Mouse (Mus musculus): ENCODE results near the gene Casp9. TPM values are rescaled to one million over a fixed set of nuclear protein-coding genes. Genes with fewer than 3 reads are reported as not detected.

The Casp9 gene
- polyA plus RNA-seq, 1 experiment from 2014 or later: 21.8 TPM

DNA sequence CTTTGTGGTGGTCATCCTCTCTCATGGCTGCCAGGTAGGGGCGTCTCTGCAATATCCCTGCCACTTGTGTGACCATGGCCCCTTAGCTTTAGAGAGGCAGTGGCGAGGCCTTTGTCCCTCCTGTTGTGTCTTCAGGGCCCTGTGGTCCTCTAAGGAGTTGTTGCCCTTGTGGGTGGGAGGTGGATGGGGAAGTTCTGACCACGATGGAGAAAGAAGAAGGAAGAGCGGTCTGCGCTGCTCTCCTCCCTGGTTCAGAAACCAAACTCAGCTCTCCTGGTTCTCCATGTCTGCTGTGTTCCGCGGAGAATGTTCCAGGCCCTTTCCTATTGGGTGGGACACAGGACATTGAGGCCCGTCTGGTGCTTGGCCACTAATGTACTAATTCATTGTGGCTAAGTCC lies 12.5 kb downstream of the Casp9 start:
- Histone ChIP-seq H3K4me3 (replicated peaks) (no peak overlapping the region), H3K4me1 (replicated peaks) (no peaks in the 10 kb centered on the region), H3K4me2 (replicated peaks) (no peak overlapping the region), H3K27me3 (replicated peaks) (no peaks in the 10 kb centered on the region), H3K9me3 (no peaks in the 10 kb centered on the region), H3K9ac (no peak overlapping the region), H3K36me3 (peaks cover 39% of the 10 kb centered on the region), H3K27ac (no peak overlapping the region)
- WGBS: 88% methylated on average over 8 of the region's 8 CpGs
- ATAC-seq: no peak

DNA sequence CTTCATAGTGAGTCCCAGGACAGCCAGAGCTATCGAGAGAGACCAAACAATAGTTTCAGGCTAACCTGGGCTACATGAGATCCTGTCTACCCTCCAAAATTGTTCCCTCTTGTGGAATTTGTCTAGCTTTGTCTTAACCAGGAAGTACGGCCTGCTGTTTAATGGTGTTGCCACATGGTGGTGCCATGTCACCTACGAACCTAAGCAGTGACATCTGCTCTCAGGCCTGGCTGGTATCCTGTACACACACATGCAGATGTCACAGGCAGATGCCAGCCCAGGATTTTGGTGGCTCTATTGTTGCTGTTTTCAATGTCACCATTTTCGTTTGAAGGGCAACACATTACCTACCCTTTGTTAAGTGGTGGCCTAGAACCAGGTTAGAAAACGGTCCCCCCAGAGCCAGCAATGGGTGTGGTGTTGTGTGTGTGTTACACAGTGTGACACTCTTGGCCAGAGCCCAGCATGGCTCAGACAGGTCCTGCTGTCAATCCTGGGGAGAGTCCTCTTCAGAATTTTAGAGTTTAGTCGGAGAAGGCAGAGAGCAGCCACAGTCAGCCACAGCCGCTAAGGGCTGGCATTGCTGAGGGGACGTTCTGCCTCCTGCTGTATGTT lies 16.5 kb downstream of the Casp9 start:
- Histone ChIP-seq H3K9ac (no peak overlapping the region), H3K36me3 (peaks cover 62% of the 10 kb centered on the region), H3K4me2 (replicated peaks) (no peak overlapping the region), H3K4me3 (replicated peaks) (no peak overlapping the region), H3K27ac (no peak overlapping the region), H3K9me3 (no peaks in the 10 kb centered on the region), H3K4me1 (replicated peaks) (no peaks in the 10 kb centered on the region), H3K27me3 (replicated peaks) (no peaks in the 10 kb centered on the region)
- peak; percentile 53 for ATAC-seq
- 82% methylated on average over 8 of the region's 8 CpGs for WGBS

DNA sequence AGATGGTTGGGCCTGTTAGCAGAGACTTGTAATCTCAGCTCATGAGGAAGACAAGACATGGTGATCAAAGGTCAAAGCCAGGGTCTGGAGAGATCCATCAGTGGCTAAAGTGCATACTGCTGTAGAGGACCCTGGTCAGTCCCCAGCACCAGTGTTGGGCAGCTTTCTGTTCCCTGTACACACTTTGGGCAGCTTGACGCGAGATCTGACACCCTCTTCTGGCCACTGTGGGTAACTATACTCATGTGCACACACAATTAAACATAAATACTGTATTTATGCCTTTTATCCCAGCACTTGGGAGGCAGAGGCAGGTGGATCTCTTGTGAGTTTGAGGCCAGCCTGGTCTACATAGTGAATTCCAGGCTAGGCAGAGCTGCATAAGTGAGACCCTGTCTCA lies 17.6 kb downstream of the Casp9 start:
- H3K27me3 ChIP-seq (replicated peaks): no peaks in the 10 kb centered on the region
- peaks cover 59% of the 10 kb centered on the region for H3K36me3 ChIP-seq
- no peak overlapping the region for H3K27ac ChIP-seq
- no peak for ATAC-seq
- no peak overlapping the region for H3K9ac ChIP-seq
- no peaks in the 10 kb centered on the region for H3K9me3 ChIP-seq
- H3K4me2 ChIP-seq (replicated peaks): no peak overlapping the region
- H3K4me1 ChIP-seq (replicated peaks): no peaks in the 10 kb centered on the region
- WGBS: 94% methylated on average over 2 of the region's 2 CpGs
- no peak overlapping the region for H3K4me3 ChIP-seq (replicated peaks)

DNA sequence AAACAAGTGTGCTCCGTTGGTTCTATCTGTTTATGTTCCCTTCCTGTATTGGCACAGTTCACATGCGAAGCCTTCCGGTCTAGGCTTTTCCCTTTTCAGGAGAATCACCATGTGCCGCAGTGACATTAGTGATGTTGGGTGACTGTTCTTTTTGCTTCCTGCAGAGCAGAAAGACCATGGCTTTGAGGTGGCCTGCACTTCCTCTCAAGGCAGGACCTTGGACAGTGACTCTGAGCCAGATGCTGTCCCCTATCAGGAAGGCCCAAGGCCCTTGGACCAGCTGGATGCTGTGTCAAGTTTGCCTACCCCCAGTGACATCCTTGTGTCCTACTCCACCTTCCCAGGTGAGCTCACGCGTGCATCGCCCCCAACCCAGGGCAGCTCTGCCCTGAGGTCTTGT lies 18.0 kb downstream of the Casp9 start:
- Histone ChIP-seq H3K9ac (no peak overlapping the region), H3K27ac (no peak overlapping the region), H3K36me3 (peaks cover 59% of the 10 kb centered on the region), H3K27me3 (replicated peaks) (no peaks in the 10 kb centered on the region), H3K9me3 (no peaks in the 10 kb centered on the region), H3K4me3 (replicated peaks) (no peak overlapping the region), H3K4me1 (replicated peaks) (no peaks in the 10 kb centered on the region), H3K4me2 (replicated peaks) (no peak overlapping the region)
- ATAC-seq: no peak
- WGBS: 96% methylated on average over 7 of the region's 7 CpGs

DNA sequence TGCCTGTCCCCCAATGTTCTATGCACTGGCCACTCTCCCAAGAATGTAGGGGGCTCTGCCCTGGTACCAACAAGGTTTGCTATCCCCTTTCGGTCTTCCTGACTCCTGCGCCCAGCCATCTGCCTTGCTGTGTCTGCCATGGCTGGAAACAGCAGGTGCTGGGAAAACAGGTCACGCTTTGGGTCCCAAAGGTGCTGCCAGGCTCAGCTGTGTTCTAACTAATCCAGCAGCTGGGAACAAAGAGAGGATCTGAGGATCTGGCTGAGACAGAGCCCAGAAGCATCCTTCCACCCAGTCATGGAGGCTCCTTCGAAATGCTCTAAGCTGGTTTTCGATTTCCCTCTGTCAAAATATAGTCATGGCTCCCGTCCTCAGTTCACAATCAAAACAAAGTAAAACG lies 22.9 kb downstream of the Casp9 start:
- no peak for ATAC-seq
- WGBS: 89% methylated on average over 7 of the region's 7 CpGs
- no peaks in the 10 kb centered on the region for H3K27me3 ChIP-seq (replicated peaks)
- no peak overlapping the region for H3K4me2 ChIP-seq (replicated peaks)
- no peak overlapping the region for H3K9ac ChIP-seq
- H3K4me3 ChIP-seq (replicated peaks): no peak overlapping the region
- H3K9me3 ChIP-seq: no peaks in the 10 kb centered on the region
- H3K36me3 ChIP-seq: peaks cover 19% of the 10 kb centered on the region
- no peak overlapping the region for H3K27ac ChIP-seq
- H3K4me1 ChIP-seq (replicated peaks): 0 out of 2 replicates have a peak, but pooled peaks cover 4% of the 10 kb centered on the region

DNA sequence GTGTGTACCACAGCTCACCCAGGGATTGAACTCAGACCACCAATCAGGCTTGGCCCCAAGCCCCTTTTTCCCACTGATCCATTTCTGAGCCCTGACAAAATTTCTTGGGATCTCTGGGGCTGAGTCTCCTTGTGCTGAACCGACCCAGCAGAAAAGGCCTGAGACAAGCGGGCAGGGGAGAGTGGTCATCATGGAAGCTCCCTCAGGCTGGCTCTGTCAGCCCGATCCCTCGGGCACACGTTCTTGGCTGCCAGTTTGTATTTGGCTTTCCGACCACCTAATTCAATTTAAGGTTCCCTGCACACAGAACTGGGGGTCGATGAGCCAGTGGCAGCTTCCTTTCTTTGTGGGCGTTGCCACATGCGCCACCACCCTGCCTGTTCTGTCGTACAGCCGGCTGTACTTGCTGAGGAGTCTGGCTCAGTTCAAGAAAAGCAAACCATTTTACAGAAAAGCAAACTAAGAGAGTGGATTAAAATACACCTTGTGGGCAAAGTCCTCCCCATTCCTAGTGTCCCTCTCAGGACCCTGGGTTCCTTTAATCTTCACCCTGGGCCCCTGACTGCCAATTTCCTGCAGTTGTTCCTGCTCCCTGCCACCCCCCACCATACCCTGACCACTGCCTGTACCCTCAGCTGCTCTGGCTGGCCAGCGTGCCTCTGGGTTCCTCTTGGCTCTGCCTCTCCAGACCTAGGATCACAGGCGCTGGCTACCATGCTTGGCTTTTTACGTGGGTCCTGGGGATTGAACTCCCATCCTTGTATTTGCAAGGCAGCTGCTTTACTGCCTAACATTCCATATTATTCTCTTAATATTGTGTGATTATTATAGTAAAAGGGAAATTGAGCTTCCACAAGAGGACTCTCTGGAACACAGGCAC lies 23.6 kb downstream of the Casp9 start:
- 65% methylated on average over 14 of the region's 14 CpGs for WGBS
- Histone ChIP-seq H3K9ac (no peak overlapping the region), H3K27ac (0 out of 2 replicates have a peak overlapping the region, but pooled peaks have one; percentile 13), H3K36me3 (peaks cover 13% of the 10 kb centered on the region), H3K4me1 (replicated peaks) (0 out of 2 replicates have a peak, but pooled peaks cover 4% of the 10 kb centered on the region), H3K27me3 (replicated peaks) (no peaks in the 10 kb centered on the region), H3K9me3 (no peaks in the 10 kb centered on the region), H3K4me2 (replicated peaks) (no peak overlapping the region), H3K4me3 (replicated peaks) (no peak overlapping the region)
- peak; percentile 37; the same call in 1 of the 2 replicates for ATAC-seq

DNA sequence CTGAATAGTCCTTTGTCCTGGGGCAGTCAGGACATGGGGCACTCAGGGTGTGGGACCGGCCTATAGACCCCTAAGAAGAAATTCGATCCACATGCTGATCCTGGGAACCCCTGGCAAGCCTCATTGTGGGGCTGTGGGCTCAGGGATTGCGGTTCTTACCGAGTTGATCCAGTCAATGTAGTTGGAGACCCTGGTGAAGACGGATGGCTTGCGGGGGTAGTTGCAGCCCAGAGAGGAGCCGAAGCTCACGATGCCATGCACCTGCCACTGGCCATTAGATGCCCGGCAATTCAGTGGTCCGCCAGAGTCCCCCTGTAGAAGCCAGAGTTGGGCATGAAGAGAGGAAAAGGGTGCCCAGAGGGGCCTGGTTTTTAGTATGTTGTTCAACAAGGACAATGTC lies 24.3 kb downstream of the Casp9 start:
- Histone ChIP-seq H3K4me2 (replicated peaks) (no peak overlapping the region), H3K4me3 (replicated peaks) (no peak overlapping the region), H3K9me3 (no peaks in the 10 kb centered on the region), H3K36me3 (peaks cover 8% of the 10 kb centered on the region), H3K27me3 (replicated peaks) (no peaks in the 10 kb centered on the region), H3K9ac (no peak overlapping the region), H3K27ac (no peak overlapping the region), H3K4me1 (replicated peaks) (0 out of 2 replicates have a peak, but pooled peaks cover 4% of the 10 kb centered on the region)
- ATAC-seq: no peak
- 80% methylated on average over 10 of the region's 10 CpGs for WGBS

DNA sequence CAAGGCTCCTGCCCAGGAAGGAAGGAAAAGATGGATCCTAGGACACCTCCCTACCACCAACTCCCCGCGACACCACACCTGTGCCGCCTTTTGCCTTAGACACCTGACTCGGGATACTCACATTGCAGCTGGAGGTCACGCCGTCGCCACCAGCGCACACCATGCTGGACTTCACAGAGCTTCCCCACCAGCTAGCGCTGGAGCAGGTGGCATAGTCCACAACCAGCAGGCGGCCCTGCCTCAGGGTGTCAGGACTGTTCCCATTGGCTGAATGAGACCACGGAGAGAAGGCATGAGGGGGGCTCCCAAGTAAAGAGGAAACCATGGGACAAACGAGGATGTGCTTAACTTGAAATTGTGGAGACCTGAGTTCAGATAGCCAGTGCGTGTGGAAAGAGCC lies 25.4 kb downstream of the Casp9 start:
- no peak for ATAC-seq
- H3K4me3 ChIP-seq (replicated peaks): no peak overlapping the region
- H3K9ac ChIP-seq: no peak overlapping the region
- H3K4me2 ChIP-seq (replicated peaks): no peak overlapping the region
- 90% methylated on average over 13 of the region's 13 CpGs for WGBS
- H3K4me1 ChIP-seq (replicated peaks): 0 out of 2 replicates have a peak, but pooled peaks cover 4% of the 10 kb centered on the region
- H3K27ac ChIP-seq: no peak overlapping the region
- H3K27me3 ChIP-seq (replicated peaks): no peaks in the 10 kb centered on the region
- peaks cover under 1% of the 10 kb centered on the region; the same call in 1 of the 2 replicates for H3K36me3 ChIP-seq
- no peaks in the 10 kb centered on the region for H3K9me3 ChIP-seq

DNA sequence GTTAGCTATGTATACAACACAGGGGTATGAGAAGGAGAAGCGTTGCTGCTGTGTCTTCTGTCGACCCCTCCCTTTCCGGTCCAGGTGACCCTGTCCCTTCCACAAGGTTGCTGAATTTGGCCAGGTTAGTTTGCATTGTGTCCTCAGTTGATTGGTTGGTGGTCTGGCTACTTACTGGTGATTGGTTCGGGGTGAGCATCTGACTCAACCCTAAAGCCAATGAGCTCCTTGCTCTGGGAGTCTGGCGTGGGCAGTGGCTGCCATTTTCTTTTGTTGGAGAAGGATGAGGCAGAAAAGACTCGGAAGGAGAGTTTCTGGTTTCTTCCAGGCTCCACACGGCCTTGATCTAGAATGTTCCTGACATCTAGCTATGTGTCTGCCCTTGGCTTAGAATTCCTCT lies 25.9 kb downstream of the Casp9 start:
- Histone ChIP-seq H3K4me1 (replicated peaks) (0 out of 2 replicates have a peak, but pooled peaks cover 4% of the 10 kb centered on the region), H3K4me2 (replicated peaks) (no peak overlapping the region), H3K4me3 (replicated peaks) (no peak overlapping the region), H3K36me3 (no peaks in the 10 kb centered on the region; the same call in 1 of the 2 replicates), H3K9ac (no peak overlapping the region), H3K27me3 (replicated peaks) (no peaks in the 10 kb centered on the region), H3K27ac (no peak overlapping the region), H3K9me3 (no peaks in the 10 kb centered on the region)
- WGBS: 88% methylated on average over 7 of the region's 7 CpGs
- ATAC-seq: no peak

DNA sequence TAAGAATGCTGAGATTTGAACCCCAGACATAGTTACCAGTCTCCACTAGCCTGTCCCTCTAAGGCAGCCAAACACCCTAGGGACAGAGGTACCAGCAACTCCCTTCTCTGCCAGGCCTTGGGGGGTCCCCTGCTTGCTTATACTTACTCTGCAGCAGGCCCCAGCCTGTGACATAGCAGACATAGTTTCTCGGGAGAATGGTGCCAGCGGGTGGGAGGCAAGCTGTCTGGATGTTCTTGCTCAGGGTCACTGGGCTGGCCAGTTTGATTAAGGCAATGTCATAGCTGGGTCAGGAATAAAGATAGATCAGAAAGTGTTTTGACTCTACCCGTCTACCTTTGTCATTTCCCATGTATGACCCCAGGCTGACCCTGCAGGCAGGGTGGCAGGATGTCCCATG lies 27.8 kb downstream of the Casp9 start:
- ATAC-seq: no peak
- Histone ChIP-seq H3K9ac (no peak overlapping the region), H3K27ac (no peak overlapping the region), H3K36me3 (no peaks in the 10 kb centered on the region), H3K4me1 (replicated peaks) (0 out of 2 replicates have a peak, but pooled peaks cover 4% of the 10 kb centered on the region), H3K9me3 (no peaks in the 10 kb centered on the region), H3K27me3 (replicated peaks) (no peaks in the 10 kb centered on the region), H3K4me3 (replicated peaks) (no peak overlapping the region), H3K4me2 (replicated peaks) (no peak overlapping the region)
- WGBS: 55% methylated on average over 3 of the region's 3 CpGs

DNA sequence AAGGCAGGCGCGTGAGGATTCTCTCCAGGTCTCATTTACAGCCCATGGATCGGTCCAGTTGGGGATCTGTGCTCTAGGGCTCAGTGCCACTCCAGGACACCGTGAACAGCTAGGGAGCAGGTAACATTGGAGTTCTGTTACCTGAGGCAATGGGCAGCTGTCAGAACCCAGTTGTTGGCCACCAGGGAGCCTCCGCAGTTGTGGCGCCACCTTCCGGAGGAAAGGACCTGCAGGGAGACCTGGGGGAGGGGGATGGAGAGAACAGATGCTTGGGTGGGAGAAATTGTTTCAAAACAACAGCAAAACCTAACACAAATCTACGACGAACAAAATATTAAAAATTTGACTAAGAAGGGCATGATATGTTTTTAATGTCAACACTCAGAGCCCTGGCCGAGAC lies 28.7 kb downstream of the Casp9 start:
- Histone ChIP-seq H3K36me3 (no peaks in the 10 kb centered on the region), H3K4me3 (replicated peaks) (no peak overlapping the region), H3K4me1 (replicated peaks) (0 out of 2 replicates have a peak, but pooled peaks cover 1% of the 10 kb centered on the region), H3K27me3 (replicated peaks) (no peaks in the 10 kb centered on the region), H3K27ac (no peak overlapping the region), H3K9ac (no peak overlapping the region), H3K4me2 (replicated peaks) (no peak overlapping the region), H3K9me3 (no peaks in the 10 kb centered on the region)
- WGBS: 78% methylated on average over 10 of the region's 10 CpGs
- no peak for ATAC-seq

DNA sequence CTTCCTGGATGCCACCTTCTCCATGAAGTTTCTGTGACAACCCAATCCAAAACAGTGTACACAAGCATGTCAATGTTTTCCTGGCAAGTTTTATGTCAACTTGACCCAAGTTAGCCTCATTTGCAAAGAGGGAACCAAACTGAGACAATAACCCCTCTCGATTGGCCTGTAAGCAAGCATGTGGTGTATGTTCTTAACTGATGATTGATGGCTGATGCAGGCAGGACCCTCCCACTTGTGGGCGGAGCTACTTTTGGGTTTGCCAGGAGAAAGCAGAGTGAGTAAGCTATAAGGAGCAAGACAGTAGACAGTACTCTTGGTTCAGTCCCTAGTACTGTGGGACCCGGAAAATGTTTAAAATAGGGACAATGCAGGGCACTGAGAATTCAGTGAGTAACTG lies 29.6 kb downstream of the Casp9 start:
- no peak overlapping the region for H3K27ac ChIP-seq
- H3K9ac ChIP-seq: no peak overlapping the region
- no peaks in the 10 kb centered on the region for H3K9me3 ChIP-seq
- WGBS: 49% methylated on average over 3 of the region's 3 CpGs
- no peak overlapping the region for H3K4me3 ChIP-seq (replicated peaks)
- no peaks in the 10 kb centered on the region for H3K4me1 ChIP-seq (replicated peaks)
- H3K27me3 ChIP-seq (replicated peaks): no peaks in the 10 kb centered on the region
- ATAC-seq: peak; percentile 41; the same call in 1 of the 2 replicates
- H3K4me2 ChIP-seq (replicated peaks): no peak overlapping the region
- no peaks in the 10 kb centered on the region for H3K36me3 ChIP-seq

All from intestine, embryonic 15.5 days (tissue).